Mouse (Mus musculus): ENCODE data around the gene Zfp992. TPM values are rescaled to one million over a fixed set of nuclear protein-coding genes. Genes with fewer than 3 reads are reported as not detected.

The Zfp992 gene
- total and polyA plus RNA-seq, 3 experiments = 1.7 to 2.3 TPM; not detected in 1

GRCm38 (mm10) chr4:146492439-146492838 lies 43.6 kb downstream of the Zfp992 start:
- H3K4me1 ChIP-seq (ENCODE audit: control insufficient read depth in 1 of 2, insufficient read depth in 2 of 2, low read length in 2 of 2) = no peaks in the 10 kb centered on the region
- no peaks in the 10 kb centered on the region for H3K9me3 ChIP-seq (replicated peaks; ENCODE audit: insufficient read depth, low read length)
- H3K27me3 ChIP-seq (ENCODE audit: control insufficient read depth in 1 of 2, insufficient read depth in 2 of 2, low read length in 2 of 2) = no peaks in the 10 kb centered on the region
- no peaks in the 10 kb centered on the region for H3K79me2 ChIP-seq (ENCODE audit: control insufficient read depth, insufficient read depth, low read length, poor library complexity)
- no peak overlapping the region for H3K4me3 ChIP-seq (ENCODE audit: control insufficient read depth in 1 of 2, insufficient read depth in 1 of 2, low read depth in 2 of 2, low read length in 2 of 2)
- no peaks in the 10 kb centered on the region for H3K36me3 ChIP-seq (ENCODE audit: control insufficient read depth in 1 of 2, insufficient read depth in 2 of 2, low read length in 2 of 2)
- TF ChIP-seq TCF12 (IDR thresholded peaks at IDR 0.05; ENCODE audit: low read depth, low read length) (no peak), MYC (IDR thresholded peaks at IDR 0.05; ENCODE audit: low read depth, low read length) (no peak), CHD1 (IDR thresholded peaks at IDR 0.05; ENCODE audit: low read depth, low read length) (no peak), MAZ (IDR thresholded peaks at IDR 0.05; ENCODE audit: low read depth, low read length) (no peak), ETS1 (IDR thresholded peaks at IDR 0.05; ENCODE audit: low read depth, low read length) (no peak), ZMIZ1 (IDR thresholded peaks at IDR 0.05; ENCODE audit: low read depth, low read length) (no peak), GATA1 (IDR thresholded peaks at IDR 0.05; ENCODE audit: low read depth, low read length) (no peak), TBP (IDR thresholded peaks at IDR 0.05; ENCODE audit: low read depth, low read length) (no peak), HCFC1 (IDR thresholded peaks at IDR 0.05; ENCODE audit: low read depth, low read length) (no peak), MAFK (IDR thresholded peaks at IDR 0.05; ENCODE audit: borderline replicate concordance, low read depth, low read length) (no peak), POLR2A (IDR thresholded peaks at IDR 0.05; ENCODE audit: control insufficient read depth in 1 of 2, insufficient read depth in 1 of 2, low read depth in 1 of 2, low read length in 2 of 2, poor library complexity in 1 of 2) (no peak), MEF2A (IDR thresholded peaks at IDR 0.05; ENCODE audit: extremely low read depth, insufficient replicate concordance, low read depth, low read length, poor library complexity, severe bottlenecking) (no peak), ELF1 (IDR thresholded peaks at IDR 0.05; ENCODE audit: low read depth, low read length) (no peak), KAT2A (conservative IDR thresholded peaks at IDR 0.05; ENCODE audit: low read depth, low read length) (no peak), MXI1 (IDR thresholded peaks at IDR 0.05; ENCODE audit: low read depth, low read length) (no peak), CTCF (IDR thresholded peaks at IDR 0.05 in 2 of 3, conservative IDR thresholded peaks at IDR 0.05 in 1 of 3; ENCODE audit: control insufficient read depth in 1 of 3, insufficient read depth in 1 of 3, low read depth in 2 of 3, low read length in 3 of 3, poor library complexity in 1 of 3, severe bottlenecking in 1 of 3) (no peak), EP300 (IDR thresholded peaks at IDR 0.05; ENCODE audit: low read depth in 1 of 2, low read length in 2 of 2) (no peak), ZKSCAN1 (IDR thresholded peaks at IDR 0.05; ENCODE audit: low read depth, low read length) (no peak)
- no peak for DNase-seq (ENCODE audit: low read depth, low spot score)
- no peak overlapping the region for H3K27ac ChIP-seq (ENCODE audit: control insufficient read depth, low read depth, low read length)
- H3K9ac ChIP-seq (ENCODE audit: control insufficient read depth, low read depth, low read length, poor library complexity, severe bottlenecking) = no peak overlapping the region

GRCm38 (mm10) chr4:146492851-146493250 lies 44.0 kb downstream of the Zfp992 start:
- TF ChIP-seq SIN3A (IDR thresholded peaks at IDR 0.05; ENCODE audit: low read length) (no peak), POLR2AphosphoS5 (IDR thresholded peaks at IDR 0.05; ENCODE audit: borderline replicate concordance, low read depth, low read length) (no peak), KAT2A (conservative IDR thresholded peaks at IDR 0.05; ENCODE audit: low read depth, low read length) (no peak), POLR2A (IDR thresholded peaks at IDR 0.05; ENCODE audit: control insufficient read depth in 1 of 2, insufficient read depth in 1 of 2, low read depth in 1 of 2, low read length in 2 of 2, poor library complexity in 1 of 2) (no peak), ETS1 (IDR thresholded peaks at IDR 0.05; ENCODE audit: low read depth, low read length) (no peak), MAZ (IDR thresholded peaks at IDR 0.05; ENCODE audit: low read depth, low read length) (no peak), GATA1 (IDR thresholded peaks at IDR 0.05; ENCODE audit: low read depth, low read length) (no peak), ZC3H11A (IDR thresholded peaks at IDR 0.05; ENCODE audit: low read depth, low read length) (no peak), MEF2A (IDR thresholded peaks at IDR 0.05; ENCODE audit: extremely low read depth, insufficient replicate concordance, low read depth, low read length, poor library complexity, severe bottlenecking) (no peak), EP300 (IDR thresholded peaks at IDR 0.05; ENCODE audit: low read depth in 1 of 2, low read length in 2 of 2) (no peak), NRF1 (IDR thresholded peaks at IDR 0.05; ENCODE audit: insufficient read depth, low read depth, low read length, poor library complexity, severe bottlenecking) (no peak), RAD21 (IDR thresholded peaks at IDR 0.05; ENCODE audit: low read depth, low read length) (no peak), RCOR1 (IDR thresholded peaks at IDR 0.05; ENCODE audit: low read depth, low read length) (no peak), TAL1 (IDR thresholded peaks at IDR 0.05; ENCODE audit: low read length) (no peak), MYB (IDR thresholded peaks at IDR 0.05; ENCODE audit: low read depth, low read length) (no peak), SMC3 (IDR thresholded peaks at IDR 0.05; ENCODE audit: low read depth, low read length) (no peak)
- Histone ChIP-seq H3K4me3 (ENCODE audit: control insufficient read depth in 1 of 2, insufficient read depth in 1 of 2, low read depth in 2 of 2, low read length in 2 of 2) (no peak overlapping the region), H3K79me2 (ENCODE audit: control insufficient read depth, insufficient read depth, low read length, poor library complexity) (no peaks in the 10 kb centered on the region), H3K9me3 (replicated peaks; ENCODE audit: insufficient read depth, low read length) (no peaks in the 10 kb centered on the region), H3K27me3 (ENCODE audit: control insufficient read depth in 1 of 2, insufficient read depth in 2 of 2, low read length in 2 of 2) (no peaks in the 10 kb centered on the region), H3K27ac (ENCODE audit: control insufficient read depth, low read depth, low read length) (no peak overlapping the region), H3K4me1 (ENCODE audit: control insufficient read depth in 1 of 2, insufficient read depth in 2 of 2, low read length in 2 of 2) (no peaks in the 10 kb centered on the region), H3K9ac (ENCODE audit: control insufficient read depth, low read depth, low read length, poor library complexity, severe bottlenecking) (no peak overlapping the region), H3K36me3 (ENCODE audit: control insufficient read depth in 1 of 2, insufficient read depth in 2 of 2, low read length in 2 of 2) (no peaks in the 10 kb centered on the region)
- no peak for DNase-seq (ENCODE audit: low read depth, low spot score)
